8 mouse cellular contexts compared by ENCODE assay signal in the genomic region with DNA sequence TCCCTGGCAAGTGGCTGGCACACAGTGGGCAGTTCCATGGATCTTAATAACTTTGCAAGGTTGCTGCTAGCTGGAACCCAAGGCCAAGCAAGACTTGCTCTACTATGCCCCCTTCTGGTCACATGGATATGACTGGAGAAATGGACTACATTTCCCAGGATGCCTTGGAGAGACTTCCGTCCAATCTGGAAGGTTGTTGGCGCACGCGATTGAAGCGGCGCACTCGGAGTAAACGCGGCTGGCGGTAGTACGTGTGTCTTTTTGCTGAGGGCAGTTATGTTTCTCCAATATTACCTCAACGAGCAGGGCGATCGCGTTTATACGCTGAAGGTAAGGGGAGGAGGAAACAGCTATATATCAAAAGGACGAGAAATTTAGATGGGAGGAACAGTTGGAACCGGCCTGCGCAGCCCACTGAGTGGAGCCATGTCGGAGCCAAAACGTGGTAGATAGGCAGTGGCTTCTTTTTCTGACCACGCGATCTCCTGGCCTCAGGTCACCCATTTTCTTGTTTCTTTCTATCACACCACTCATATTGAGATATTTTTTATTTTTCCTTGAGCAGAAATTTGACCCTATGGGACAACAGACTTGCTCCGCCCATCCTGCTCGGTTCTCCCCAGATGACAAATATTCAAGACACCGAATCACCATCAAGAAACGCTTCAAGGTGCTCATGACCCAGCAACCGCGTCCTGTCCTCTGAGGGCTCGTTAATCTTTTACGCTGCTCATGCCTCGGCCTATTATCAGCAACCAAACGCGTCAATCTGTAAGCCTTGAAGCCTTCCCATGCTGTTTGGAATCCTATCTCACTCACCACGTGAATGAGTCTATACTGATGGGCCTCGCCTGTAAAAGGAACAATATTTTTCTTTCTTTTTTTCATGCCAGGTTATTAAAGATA. TPM values are rescaled to one million over a fixed set of nuclear protein-coding genes. Genes with fewer than 3 reads are reported as not detected.
DNase-seq lines count a peak whose midpoint lies in the region; ATAC-seq lines count a peak whose summit lies in the region.

A gene (plus strand): TSS at position 179 of the 906 bp plus-strand sequence.

- no peaks in the 10 kb centered on the region for H3K36me3 ChIP-seq in hindbrain, embryonic 16.5 days (ENCODE audit: control insufficient read depth, insufficient read depth, low read length)
- H3K36me3 ChIP-seq in macrophage (ENCODE audit: inconsistent target) = no peaks in the 10 kb centered on the region

- peak within 1 kb of the TSS; percentile 71 for H3K4me3 ChIP-seq in hindbrain, embryonic 16.5 days (ENCODE audit: low read length)
- peak within 1 kb of the TSS; percentile 82 for H3K4me3 ChIP-seq in macrophage (ENCODE audit: inconsistent target)

- H3K27ac ChIP-seq in hindbrain, embryonic 16.5 days (ENCODE audit: low read depth, low read length) = peak within 1 kb of the TSS; percentile 78
- H3K27ac ChIP-seq in macrophage = peak within 1 kb of the TSS; percentile 28; the same call in 1 of the 2 replicates

- peak; percentile 70 for ATAC-seq in hindbrain, embryonic 16.5 days

- peak; percentile 84 for DNase-seq in WW6 (ENCODE audit: low read depth, low spot score)
- peak; percentile 81 to 93 for DNase-seq in cerebellum, postnatal 36 days
- DNase-seq in gastrocnemius, adult 18-20 months (ENCODE audit: low spot score) = peak; percentile 87
- peak; percentile 91 for DNase-seq in left cerebral cortex, adult 18-20 months (ENCODE audit: low spot score in 2 of 2)
- DNase-seq in right cerebral cortex, adult 18-20 months = peak; percentile 91
- DNase-seq in urinary bladder, postnatal 25 days (ENCODE audit: low spot score) = peak; percentile 72

- WGBS in hindbrain, embryonic 16.5 days = under 1% methylated on average over 36 of the region's 36 CpGs
- WGBS in macrophage (ENCODE audit: missing documents) = under 1% methylated on average over 36 of the region's 36 CpGs

- no peaks in the 10 kb centered on the region for H3K27me3 ChIP-seq in hindbrain, embryonic 16.5 days (replicated peaks; ENCODE audit: control insufficient read depth, insufficient read depth, low read length)

- no peaks in the 10 kb centered on the region for H3K9me3 ChIP-seq in hindbrain, embryonic 16.5 days (ENCODE audit: control insufficient read depth, low read length)

- peak within 1 kb of the TSS; percentile 70 for H3K9ac ChIP-seq in hindbrain, embryonic 16.5 days (ENCODE audit: low read depth, low read length)

- H3K4me2 ChIP-seq in hindbrain, embryonic 16.5 days (ENCODE audit: low read length) = peak within 1 kb of the TSS; percentile 57

- peaks cover 44% of the 10 kb centered on the region for H3K79me2 ChIP-seq in macrophage (ENCODE audit: inconsistent target)

- H3K4me1 ChIP-seq in hindbrain, embryonic 16.5 days (ENCODE audit: control insufficient read depth, insufficient read depth, low read depth, low read length) = peaks cover 15% of the 10 kb centered on the region

RNA-seq across cellular contexts. Expression of the gene that starts here (rescaled TPM):
- 10 to 100 TPM; 52.3 to 59.1 TPM for total RNA-seq in gastrocnemius, adult 18-20 months (2021)
- polyA plus RNA-seq in hindbrain, embryonic 16.5 days (2015; fragmentation: Nextera tagmentation; extraction: Ambion mirVana) = 165 and 189 TPM in 2 replicates
- 10 to 100 TPM; 48.6 to 56.9 TPM for total RNA-seq in left cerebral cortex, adult 18-20 months (2021)
- 1 to 10 TPM in 25 of 26 experiments, not detected in 1; 1.5 to 7.0 (median 3.1) TPM for total RNA-seq in macrophage (2018; cell fraction: chromatin; rRNA removed)
- total RNA-seq in macrophage (2018; cell fraction: cytosol; rRNA removed) = 10 to 100 TPM; 14.2 to 35.4 (median 25.1) TPM
- 10 to 100 TPM in 1 of 26 experiments, 1 to 10 TPM in 25; 2.0 to 11.1 (median 5.3) TPM for total RNA-seq in macrophage (2018; cell fraction: nucleus; rRNA removed)
- 25.1 to 47.5 TPM (median 39.2 TPM) in 3 replicates for polyA plus RNA-seq in macrophage (2018)

Comparison
In these comparisons a context has a peak if more than half of its experiments do, and no peak if none do; other contexts are left out.
1. Peak in every context shown above with its lines: DNase-seq, ATAC-seq, H3K4me3 ChIP-seq and H3K27ac ChIP-seq.